Mouse (Mus musculus): Measurements from ENCODE around the gene Iqcf1. TPM values are rescaled to one million over a fixed set of nuclear protein-coding genes. Genes with fewer than 3 reads are reported as not detected.

Gene Iqcf1
- polyA plus RNA-seq, 1 experiment from 2014 or later, result not detected

DNA sequence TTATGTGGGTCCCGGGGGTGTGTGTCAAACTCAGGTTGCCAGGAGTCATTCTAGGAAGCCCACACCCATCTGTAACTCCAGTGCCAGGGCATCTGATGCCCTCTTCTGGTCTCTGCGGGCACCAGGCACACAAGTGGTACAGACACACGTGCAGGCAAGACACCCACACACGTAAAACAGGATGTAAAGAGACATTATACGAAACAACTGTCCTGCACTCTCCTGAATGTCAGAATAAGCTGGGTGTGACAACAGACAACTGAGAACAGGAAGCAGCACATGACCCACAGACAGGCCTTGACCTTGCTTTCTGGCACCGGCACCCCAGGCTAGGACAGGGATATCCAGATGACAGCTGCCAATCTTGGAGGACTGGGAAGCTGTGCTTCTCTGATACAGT is 30.4 kb upstream of the Iqcf1 start:
- Histone ChIP-seq H3K27me3 (replicated peaks) (no peaks in the 10 kb centered on the region), H3K27ac (no peak overlapping the region), H3K9me3 (no peaks in the 10 kb centered on the region), H3K4me2 (no peak overlapping the region), H3K9ac (no peak overlapping the region), H3K36me3 (replicated peaks) (no peaks in the 10 kb centered on the region), H3K4me3 (no peak overlapping the region), H3K4me1 (peaks cover 24% of the 10 kb centered on the region)
- ATAC-seq (replicated peaks), result no peak
- 80% methylated on average over 6 of the region's 6 CpGs for WGBS

DNA sequence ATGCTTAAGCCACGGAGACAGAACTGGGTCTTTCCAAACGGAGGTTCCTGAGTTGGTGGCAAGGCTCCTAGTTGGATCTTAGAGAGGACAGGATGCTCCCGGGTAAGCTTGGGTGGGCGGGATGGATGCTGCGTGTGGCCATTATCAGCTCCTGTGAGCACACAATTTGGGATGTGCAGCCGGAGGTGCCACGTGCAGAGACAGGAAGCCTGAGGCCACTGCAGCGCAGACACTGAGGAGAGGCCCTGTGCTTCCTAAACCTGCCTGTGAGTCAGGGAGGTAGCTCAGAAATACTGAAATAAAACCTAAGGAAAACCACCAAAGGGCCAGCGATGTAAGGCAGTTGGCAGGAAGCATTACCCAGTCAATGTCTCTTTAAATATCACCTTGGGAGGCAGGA is 30.0 kb upstream of the Iqcf1 start:
- H3K36me3 ChIP-seq (replicated peaks), result no peaks in the 10 kb centered on the region
- H3K9ac ChIP-seq, result no peak overlapping the region
- no peaks in the 10 kb centered on the region for H3K9me3 ChIP-seq
- H3K27ac ChIP-seq, result no peak overlapping the region
- ATAC-seq (replicated peaks), result no peak
- WGBS, result 78% methylated on average over 9 of the region's 9 CpGs
- H3K4me3 ChIP-seq, result no peak overlapping the region
- H3K4me2 ChIP-seq, result no peak overlapping the region
- peaks cover 24% of the 10 kb centered on the region for H3K4me1 ChIP-seq
- H3K27me3 ChIP-seq (replicated peaks), result no peaks in the 10 kb centered on the region

DNA sequence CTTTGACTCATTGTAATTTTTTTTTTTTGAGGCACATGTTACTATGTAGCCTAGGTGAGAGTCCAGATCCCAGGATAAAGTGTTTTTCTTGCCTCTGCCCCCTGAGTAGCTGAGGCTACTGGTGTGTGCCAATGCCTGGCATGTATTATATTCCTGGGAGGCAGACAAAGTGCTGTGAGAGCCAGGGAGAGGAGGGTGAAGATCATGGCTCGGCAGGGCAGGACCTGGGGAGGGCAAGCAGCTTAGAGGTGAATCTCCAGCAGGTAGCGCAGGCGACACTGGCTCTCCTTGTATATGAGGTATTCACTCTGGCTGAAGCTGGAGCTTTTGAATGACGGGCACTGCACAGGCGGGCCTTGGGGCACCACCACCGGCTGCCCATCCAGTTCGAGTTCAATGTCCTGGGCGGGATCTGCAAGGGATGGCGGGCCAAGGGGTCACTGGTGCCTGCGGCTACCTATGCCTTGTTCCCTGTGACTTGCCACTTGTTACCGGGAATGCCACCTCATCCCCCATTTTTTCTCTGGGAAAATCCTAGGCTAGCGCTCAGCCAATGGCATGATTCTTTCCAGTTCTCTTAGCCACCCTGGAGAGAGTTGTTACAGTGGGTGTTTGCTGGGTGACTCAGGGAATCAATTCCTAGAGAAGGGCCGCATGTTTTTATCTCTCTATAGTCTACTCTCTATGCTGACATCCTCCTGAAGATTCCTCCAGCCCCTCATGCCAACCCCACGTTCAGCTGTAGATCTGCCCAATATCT is 28.6 kb upstream of the Iqcf1 start:
- H3K9ac ChIP-seq, result no peak overlapping the region
- no peak overlapping the region for H3K4me3 ChIP-seq
- no peak overlapping the region for H3K4me2 ChIP-seq
- H3K9me3 ChIP-seq, result no peaks in the 10 kb centered on the region
- H3K4me1 ChIP-seq, result peaks cover 14% of the 10 kb centered on the region
- H3K36me3 ChIP-seq (replicated peaks), result no peaks in the 10 kb centered on the region
- no peak overlapping the region for H3K27ac ChIP-seq
- WGBS, result 63% methylated on average over 14 of the region's 14 CpGs
- ATAC-seq (replicated peaks), result no peak
- H3K27me3 ChIP-seq (replicated peaks), result no peaks in the 10 kb centered on the region

DNA sequence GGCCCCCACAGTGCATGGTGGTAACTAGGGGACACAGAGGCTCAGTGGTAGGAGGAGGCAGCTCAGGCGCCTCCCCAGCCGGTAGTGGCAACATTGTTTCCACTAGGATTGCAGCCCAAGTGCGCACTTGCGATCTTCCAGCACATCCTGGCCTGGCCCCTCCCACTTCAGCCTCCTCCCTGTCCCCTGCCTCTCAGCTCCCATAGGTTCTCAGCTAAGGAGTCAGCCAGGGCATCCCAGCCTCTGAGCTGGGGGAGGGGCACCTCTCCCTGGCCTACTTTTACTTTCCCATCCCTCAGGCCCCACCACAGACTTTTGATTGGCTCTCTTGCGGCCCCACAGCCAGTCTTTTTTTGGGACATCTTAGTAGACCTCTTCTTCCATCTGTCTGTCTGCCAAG is 27.9 kb upstream of the Iqcf1 start:
- Histone ChIP-seq H3K4me1 (peaks cover 19% of the 10 kb centered on the region), H3K27me3 (replicated peaks) (no peaks in the 10 kb centered on the region), H3K27ac (no peak overlapping the region), H3K9me3 (no peaks in the 10 kb centered on the region), H3K4me2 (no peak overlapping the region), H3K36me3 (replicated peaks) (no peaks in the 10 kb centered on the region), H3K9ac (no peak overlapping the region), H3K4me3 (no peak overlapping the region)
- WGBS, result 15% methylated on average over 5 of the region's 5 CpGs
- ATAC-seq (replicated peaks), result no peak

DNA sequence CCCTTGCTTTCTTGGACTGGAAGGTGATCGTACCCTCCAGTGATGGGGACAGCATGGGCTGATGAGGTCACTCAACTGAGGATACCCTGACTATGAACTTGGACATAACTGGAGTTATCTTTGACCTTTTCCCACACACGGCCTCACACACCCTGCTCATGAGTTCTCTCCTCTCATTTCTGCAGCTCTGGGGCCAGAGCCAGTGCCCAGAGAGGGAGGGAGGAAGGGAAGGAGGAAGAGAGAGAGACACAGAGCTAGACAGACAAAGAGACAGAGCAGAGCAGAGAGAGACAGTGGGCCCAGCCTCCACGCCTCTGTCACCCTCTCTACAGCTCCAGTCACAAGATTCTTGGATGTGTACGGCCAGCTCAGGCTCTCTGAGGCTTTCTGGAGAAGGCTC is 27.4 kb upstream of the Iqcf1 start:
- peaks cover 19% of the 10 kb centered on the region for H3K4me1 ChIP-seq

DNA sequence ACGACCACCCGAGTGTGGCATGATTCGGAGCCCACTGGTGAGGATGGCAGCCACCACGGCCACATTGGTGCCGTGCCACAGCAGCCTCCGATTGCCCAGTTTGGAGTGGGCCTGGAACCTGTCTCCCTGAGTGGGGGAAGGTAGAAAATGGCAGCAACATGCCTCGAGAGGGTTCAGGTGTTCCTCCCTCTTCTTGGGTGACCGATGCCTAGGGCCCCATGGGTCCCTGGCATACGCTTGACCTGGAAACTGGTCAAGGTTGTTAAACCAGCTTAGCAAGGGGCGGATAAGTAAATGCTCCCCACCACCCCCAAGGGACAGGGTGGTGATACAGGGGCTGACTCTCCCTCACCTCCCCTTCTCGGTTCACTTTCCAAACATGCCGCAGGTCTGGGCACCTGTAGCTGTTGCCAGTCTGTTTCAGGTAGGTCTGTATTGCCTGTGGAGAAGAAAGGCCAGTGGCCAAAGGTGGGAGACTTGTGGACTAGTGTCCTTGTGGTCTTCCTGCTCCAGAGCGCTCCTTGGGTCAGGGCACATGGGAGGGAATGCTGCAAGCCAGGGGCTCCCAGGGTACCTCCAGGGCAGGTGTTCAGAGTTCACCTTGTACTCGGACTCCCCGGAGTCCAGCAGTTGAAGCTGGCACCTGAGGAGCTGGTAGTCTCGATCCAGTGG is 26.6 kb upstream of the Iqcf1 start:
- H3K27ac ChIP-seq, result no peak overlapping the region
- no peaks in the 10 kb centered on the region for H3K36me3 ChIP-seq (replicated peaks)
- no peaks in the 10 kb centered on the region for H3K9me3 ChIP-seq
- H3K4me2 ChIP-seq, result no peak overlapping the region
- H3K4me1 ChIP-seq, result peaks cover 26% of the 10 kb centered on the region
- H3K4me3 ChIP-seq, result no peak overlapping the region
- WGBS, result 87% methylated on average over 16 of the region's 16 CpGs
- H3K9ac ChIP-seq, result no peak overlapping the region
- ATAC-seq (replicated peaks), result no peak
- no peaks in the 10 kb centered on the region for H3K27me3 ChIP-seq (replicated peaks)

More for the DNA sequence above, 27.4 kb upstream of the Iqcf1 start:
- H3K9me3 ChIP-seq, result no peaks in the 10 kb centered on the region
- no peak for ATAC-seq (replicated peaks)
- H3K4me2 ChIP-seq, result no peak overlapping the region
- no peak overlapping the region for H3K9ac ChIP-seq
- H3K27ac ChIP-seq, result no peak overlapping the region
- no peak overlapping the region for H3K4me3 ChIP-seq
- H3K36me3 ChIP-seq (replicated peaks), result no peaks in the 10 kb centered on the region
- 70% methylated on average over 4 of the region's 4 CpGs for WGBS
- no peaks in the 10 kb centered on the region for H3K27me3 ChIP-seq (replicated peaks)

DNA sequence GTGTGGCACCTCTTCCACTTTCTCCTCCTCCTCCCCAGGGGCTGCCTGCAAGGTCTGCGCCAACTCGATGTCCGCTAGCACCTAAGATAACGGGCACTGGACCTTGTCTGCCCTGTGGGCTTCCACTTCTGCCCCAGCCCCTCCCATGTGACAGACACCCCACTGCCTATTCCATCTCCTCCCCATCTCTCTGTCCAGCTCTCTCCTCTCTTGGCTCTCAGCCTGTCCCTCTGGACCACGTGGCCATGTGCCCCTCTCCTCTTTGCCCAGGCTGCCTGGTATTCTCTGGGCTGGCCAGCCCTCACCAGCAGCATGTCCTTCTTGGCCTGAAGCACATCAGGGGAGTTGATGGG is 26.0 kb upstream of the Iqcf1 start:
- H3K9me3 ChIP-seq, result no peaks in the 10 kb centered on the region
- peaks cover 31% of the 10 kb centered on the region for H3K4me1 ChIP-seq
- H3K27ac ChIP-seq, result no peak overlapping the region
- no peaks in the 10 kb centered on the region for H3K27me3 ChIP-seq (replicated peaks)
- no peaks in the 10 kb centered on the region for H3K36me3 ChIP-seq (replicated peaks)
- 82% methylated on average over 5 of the region's 5 CpGs for WGBS
- no peak for ATAC-seq (replicated peaks)
- no peak overlapping the region for H3K4me2 ChIP-seq
- peak overlapping the region; percentile 10; the same call in 1 of the 2 replicates for H3K9ac ChIP-seq
- H3K4me3 ChIP-seq, result no peak overlapping the region

DNA sequence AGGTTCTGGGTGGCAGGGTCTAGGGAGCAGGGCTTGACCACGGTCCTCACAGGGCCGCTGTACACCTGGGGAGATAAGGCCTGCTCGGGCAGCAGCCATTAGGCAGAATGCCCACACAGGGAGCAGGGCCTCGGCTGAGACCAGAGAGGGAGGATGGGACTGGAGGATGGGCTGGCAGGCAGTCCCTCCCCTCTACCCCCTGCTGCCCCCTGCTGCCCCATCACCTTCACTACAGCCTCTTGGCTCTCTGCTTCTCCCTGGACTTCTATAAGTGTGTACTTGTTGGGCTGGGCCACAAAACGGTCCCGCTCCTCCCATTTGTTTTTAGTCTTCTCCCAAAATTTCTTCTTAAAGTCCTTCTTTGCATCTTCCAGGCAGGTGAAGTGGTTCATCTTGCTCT is 25.3 kb upstream of the Iqcf1 start:
- WGBS, result 6% methylated on average over 6 of the region's 6 CpGs
- peaks cover 32% of the 10 kb centered on the region for H3K4me1 ChIP-seq
- H3K27ac ChIP-seq, result no peak overlapping the region
- H3K27me3 ChIP-seq (replicated peaks), result no peaks in the 10 kb centered on the region
- no peaks in the 10 kb centered on the region for H3K9me3 ChIP-seq
- ATAC-seq (replicated peaks), result no peak
- no peak overlapping the region for H3K4me3 ChIP-seq
- H3K36me3 ChIP-seq (replicated peaks), result no peaks in the 10 kb centered on the region
- H3K9ac ChIP-seq, result no peak overlapping the region
- H3K4me2 ChIP-seq, result no peak overlapping the region

DNA sequence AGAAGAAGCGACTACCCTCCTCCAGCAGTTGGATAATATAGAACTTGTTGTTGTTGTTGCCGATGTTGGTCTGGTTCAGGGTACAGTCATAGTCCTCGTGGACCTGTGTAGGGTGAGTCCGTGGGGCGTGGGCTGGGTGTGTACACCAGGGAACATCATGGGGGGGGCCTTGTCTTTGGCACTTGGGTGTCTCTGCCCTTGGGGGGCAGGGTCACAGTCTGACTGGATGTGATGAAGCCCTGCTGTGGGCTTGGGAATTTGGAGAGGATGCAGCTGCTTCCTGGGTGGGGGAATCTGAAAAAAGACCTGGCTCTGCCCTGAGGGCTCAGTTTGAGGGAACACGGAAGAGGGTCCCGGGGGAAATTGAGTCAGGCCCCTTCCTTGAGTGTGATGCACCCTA is 24.7 kb upstream of the Iqcf1 start:
- no peak overlapping the region for H3K27ac ChIP-seq
- H3K9ac ChIP-seq, result no peak overlapping the region
- WGBS, result 51% methylated on average over 7 of the region's 7 CpGs
- ATAC-seq (replicated peaks), result no peak
- H3K36me3 ChIP-seq (replicated peaks), result no peaks in the 10 kb centered on the region
- H3K27me3 ChIP-seq (replicated peaks), result no peaks in the 10 kb centered on the region
- H3K9me3 ChIP-seq, result no peaks in the 10 kb centered on the region
- no peak overlapping the region for H3K4me3 ChIP-seq
- peaks cover 32% of the 10 kb centered on the region for H3K4me1 ChIP-seq
- H3K4me2 ChIP-seq, result no peak overlapping the region

DNA sequence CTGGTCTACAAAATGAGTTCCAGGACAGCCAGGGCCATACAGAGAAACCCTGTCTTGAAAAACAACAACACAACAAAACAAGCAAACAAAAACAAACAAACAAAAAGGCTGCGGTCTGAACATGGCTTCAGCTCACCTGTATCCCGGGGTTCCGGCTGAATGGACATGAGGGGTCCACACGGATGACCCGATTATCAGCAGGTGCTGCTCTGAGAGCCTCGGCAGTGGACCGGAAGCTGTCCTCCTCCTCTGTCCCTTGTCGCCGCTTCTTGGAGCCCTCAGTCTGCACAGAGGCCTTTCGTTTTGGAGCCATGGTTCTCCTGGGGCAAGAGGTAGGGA is 24.1 kb upstream of the Iqcf1 start, which contains the start of gene Rrp9:
Gene Rrp9 (plus strand): TSS at position 301 of the 339 bp plus-strand sequence.
- Histone ChIP-seq H3K9me3 (no peaks in the 10 kb centered on the region), H3K4me2 (peak within 1 kb of the TSS; percentile 34), H3K9ac (peak within 1 kb of the TSS; percentile 26), H3K27ac (0 out of 2 replicates have a peak within 1 kb of the TSS, but pooled peaks have one; percentile 51), H3K27me3 (replicated peaks) (no peaks in the 10 kb centered on the region), H3K4me3 (peak within 1 kb of the TSS; percentile 72), H3K36me3 (replicated peaks) (no peaks in the 10 kb centered on the region), H3K4me1 (peaks cover 32% of the 10 kb centered on the region)
- 87% methylated on average over 10 of the region's 10 CpGs for WGBS
- ATAC-seq (replicated peaks), result no peak

DNA sequence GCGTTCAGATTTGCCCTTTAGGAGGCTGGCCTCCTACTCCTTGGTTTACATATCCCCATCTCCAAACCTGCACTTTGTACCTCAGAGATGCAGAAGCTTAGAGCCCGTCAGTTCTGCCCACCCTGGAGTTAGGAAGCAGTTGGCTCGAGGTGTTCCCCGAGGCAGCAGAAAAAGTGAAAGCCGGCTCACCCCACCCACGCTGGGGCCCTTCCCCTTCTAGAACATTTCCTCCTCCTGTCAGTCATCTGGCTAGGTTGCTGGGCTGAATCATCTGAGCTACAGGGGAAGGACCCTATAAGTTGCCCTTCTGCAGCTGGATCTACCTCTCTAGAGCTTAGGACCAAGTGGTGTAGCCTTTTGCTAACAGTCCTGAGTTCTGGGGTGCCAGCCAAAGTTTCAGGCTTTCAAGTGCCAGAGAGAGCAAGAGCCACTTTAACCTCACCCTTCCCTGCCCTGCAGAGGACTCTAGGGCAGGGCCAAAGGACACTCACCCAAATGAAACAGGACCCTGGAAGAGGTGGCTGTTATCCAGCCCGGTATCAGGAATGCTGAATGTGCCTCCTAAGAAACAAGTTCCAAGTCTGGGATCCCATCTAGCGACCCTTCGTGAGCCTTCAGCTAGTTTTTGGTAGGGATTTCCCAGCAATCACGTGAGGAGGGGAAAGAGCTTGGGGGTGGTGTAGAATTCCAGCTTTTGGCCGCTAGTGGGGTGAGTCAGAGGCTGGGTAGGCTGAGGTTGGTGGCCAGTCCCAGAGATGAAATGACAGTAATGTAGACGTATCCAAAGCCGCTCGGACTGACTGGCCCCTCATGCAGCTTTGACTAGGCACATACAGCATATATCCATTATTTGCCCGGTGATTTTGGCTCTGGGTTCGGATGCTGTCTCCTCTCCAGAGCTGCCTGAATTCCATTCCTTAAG is 23.5 kb upstream of the Iqcf1 start:
- Histone ChIP-seq H3K27ac (0 out of 2 replicates have a peak overlapping the region, but pooled peaks have one; percentile 51), H3K4me3 (peak overlapping the region; percentile 72), H3K4me1 (peaks cover 32% of the 10 kb centered on the region), H3K27me3 (replicated peaks) (no peaks in the 10 kb centered on the region), H3K9me3 (no peaks in the 10 kb centered on the region), H3K4me2 (peak overlapping the region; percentile 34), H3K36me3 (replicated peaks) (no peaks in the 10 kb centered on the region), H3K9ac (peak overlapping the region; percentile 26)
- 35% methylated on average over 16 of the region's 16 CpGs for WGBS
- ATAC-seq (replicated peaks), result no peak; the same call in 1 of the 2 replicates

DNA sequence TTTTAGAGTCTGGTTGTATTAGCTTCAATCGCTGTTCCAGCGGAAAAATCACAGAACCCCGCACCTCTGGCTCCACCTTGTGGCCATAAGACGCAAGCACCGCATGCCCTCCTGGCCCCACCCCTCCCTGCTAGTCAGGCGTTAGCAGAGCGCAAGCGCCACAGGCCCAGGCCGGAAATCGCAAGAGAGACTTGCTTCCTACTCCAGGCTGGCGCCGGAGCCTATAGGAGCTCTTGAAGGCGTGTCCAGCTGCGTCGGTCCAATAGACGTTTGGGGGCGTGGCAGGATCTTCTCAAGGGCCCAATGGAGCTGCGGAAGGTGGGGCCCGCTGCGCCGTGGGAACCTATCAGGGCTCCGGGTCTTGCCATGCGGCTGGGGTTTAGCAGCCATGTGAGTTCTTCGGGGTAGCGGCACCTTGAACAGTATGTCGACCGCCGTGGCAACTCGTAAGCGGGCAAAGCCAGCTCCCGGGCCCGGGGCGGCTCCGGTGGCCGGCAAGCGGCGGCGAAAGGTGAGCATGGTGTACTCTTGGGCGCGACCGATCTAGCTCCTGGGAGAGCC is 22.8 kb upstream of the Iqcf1 start, which contains the start of gene Parp3:
Gene Parp3 (minus strand): TSS at position 26 of the 561 bp plus-strand sequence.
- Histone ChIP-seq H3K27ac (0 out of 2 replicates have a peak within 1 kb of the TSS, but pooled peaks have one; percentile 51), H3K4me1 (peaks cover 32% of the 10 kb centered on the region), H3K9ac (peak within 1 kb of the TSS; percentile 66), H3K36me3 (replicated peaks) (0 out of 2 replicates have a peak, but pooled peaks cover 4% of the 10 kb centered on the region), H3K27me3 (replicated peaks) (no peaks in the 10 kb centered on the region), H3K9me3 (no peaks in the 10 kb centered on the region), H3K4me2 (peak within 1 kb of the TSS; percentile 84), H3K4me3 (peak within 1 kb of the TSS; percentile 72)
- WGBS, result under 1% methylated on average over 41 of the region's 41 CpGs
- peak; percentile 99 for ATAC-seq (replicated peaks)
